In the genomic region with DNA sequence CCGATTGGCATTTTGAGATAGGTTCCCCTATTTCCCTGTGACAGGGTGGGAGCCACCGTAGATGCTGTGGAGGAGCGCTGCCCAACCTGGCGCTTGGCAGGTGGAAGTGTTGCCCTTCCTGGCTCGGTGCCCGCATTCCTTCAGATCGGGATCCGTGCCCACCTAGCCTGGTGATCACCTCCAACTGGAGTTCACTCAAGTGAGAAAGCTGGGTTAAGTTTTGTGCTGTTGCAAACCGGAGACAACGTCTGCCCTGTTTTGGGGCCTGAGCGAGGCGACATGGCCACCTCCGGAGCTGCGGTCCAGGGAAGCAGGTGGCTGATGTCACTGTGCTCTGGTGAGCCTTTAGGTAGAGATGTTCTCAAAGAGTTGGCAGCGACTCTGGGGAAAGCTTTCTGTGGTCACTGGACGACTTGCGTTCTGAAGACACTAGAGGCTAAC, we compare ENCODE assay signal across 8 mouse cellular contexts. TPM values are rescaled to one million over a fixed set of nuclear protein-coding genes. Genes with fewer than 3 reads are reported as not detected.
DNase-seq lines count a peak whose midpoint lies in the region; ATAC-seq and TF ChIP-seq lines count a peak whose summit lies in the region.

No protein-coding gene starts in this region.

- no peaks in the 10 kb centered on the region for H3K9me3 ChIP-seq in embryonic facial prominence, embryonic 13.5 days
- no peaks in the 10 kb centered on the region for H3K9me3 ChIP-seq in hindbrain, postnatal 0 days (ENCODE audit: low read length)
- no peaks in the 10 kb centered on the region for H3K9me3 ChIP-seq in limb, embryonic 12.5 days
- H3K9me3 ChIP-seq in midbrain, postnatal 0 days (ENCODE audit: low read length), result no peaks in the 10 kb centered on the region

- H3K36me3 ChIP-seq in embryonic facial prominence, embryonic 13.5 days, result no peaks in the 10 kb centered on the region
- H3K36me3 ChIP-seq in hindbrain, postnatal 0 days (ENCODE audit: insufficient read depth, low read length), result no peaks in the 10 kb centered on the region
- no peaks in the 10 kb centered on the region for H3K36me3 ChIP-seq in limb, embryonic 12.5 days
- no peaks in the 10 kb centered on the region for H3K36me3 ChIP-seq in midbrain, postnatal 0 days (ENCODE audit: insufficient read depth, low read length)

- WGBS in embryonic facial prominence, embryonic 13.5 days, result 2% methylated on average over 17 of the region's 17 CpGs
- WGBS in hindbrain, postnatal 0 days, result under 1% methylated on average over 17 of the region's 17 CpGs
- 3% methylated on average over 17 of the region's 17 CpGs for WGBS in limb, embryonic 12.5 days
- 3% methylated on average over 17 of the region's 17 CpGs for WGBS in midbrain, postnatal 0 days

- peak overlapping the region; percentile 73 for H3K9ac ChIP-seq in embryonic facial prominence, embryonic 13.5 days
- peak overlapping the region; percentile 60 for H3K9ac ChIP-seq in hindbrain, postnatal 0 days (replicated peaks; ENCODE audit: low read length)
- peak overlapping the region; percentile 62 for H3K9ac ChIP-seq in limb, embryonic 12.5 days (replicated peaks)
- peak overlapping the region; percentile 70 for H3K9ac ChIP-seq in midbrain, postnatal 0 days (replicated peaks; ENCODE audit: low read length, poor library complexity, severe bottlenecking)

- peak; percentile 2 for DNase-seq in adrenal gland, adult 2 months
- DNase-seq in adrenal gland, adult 8-10 months, result no peak
- peak; percentile 12 for DNase-seq in CD4-positive helper T cell, adult 2 months (ENCODE audit: low read depth, low spot score)
- DNase-seq in hindbrain, postnatal 0 days (ENCODE audit: low spot score), result peak; percentile 41
- DNase-seq in midbrain, postnatal 0 days (ENCODE audit: low spot score), result peak; percentile 3
- peak; percentile 55 for DNase-seq in thymus, postnatal 4 days

- peaks cover 13% of the 10 kb centered on the region for H3K4me1 ChIP-seq in embryonic facial prominence, embryonic 13.5 days
- H3K4me1 ChIP-seq in hindbrain, postnatal 0 days (ENCODE audit: insufficient read depth, low read length), result peaks cover 4% of the 10 kb centered on the region; the same call in 1 of the 2 replicates
- peaks cover 6% of the 10 kb centered on the region for H3K4me1 ChIP-seq in limb, embryonic 12.5 days (replicated peaks)
- no peaks in the 10 kb centered on the region for H3K4me1 ChIP-seq in midbrain, postnatal 0 days (ENCODE audit: insufficient read depth, low read length)

- H3K4me2 ChIP-seq in embryonic facial prominence, embryonic 13.5 days, result peak overlapping the region; percentile 95
- peak overlapping the region; percentile 97 for H3K4me2 ChIP-seq in hindbrain, postnatal 0 days (ENCODE audit: low read depth, low read length)
- peak overlapping the region; percentile 91 for H3K4me2 ChIP-seq in limb, embryonic 12.5 days
- peak overlapping the region; percentile 91 for H3K4me2 ChIP-seq in midbrain, postnatal 0 days (ENCODE audit: low read depth, low read length, poor library complexity, severe bottlenecking)

- TF ChIP-seq CTCF in hindbrain, postnatal 0 days (IDR thresholded peaks at IDR 0.05; ENCODE audit: low read depth), result no peak
- TF ChIP-seq CTCF in midbrain, postnatal 0 days (IDR thresholded peaks at IDR 0.05), result no peak

- no peak for ATAC-seq in embryonic facial prominence, embryonic 13.5 days (ENCODE audit: insufficient number of reproducible peaks, insufficient read depth, low FRiP score, low TSS enrichment, low read depth)
- peak; percentile 65 for ATAC-seq in hindbrain, postnatal 0 days
- ATAC-seq in limb, embryonic 12.5 days (ENCODE audit: insufficient number of reproducible peaks, insufficient read depth, low FRiP score, low TSS enrichment, low read depth), result no peak
- 0 out of 2 replicates have a peak, but pooled peaks have one; percentile 39 for ATAC-seq in midbrain, postnatal 0 days (ENCODE audit: low FRiP score)

- peak overlapping the region; percentile 63 for H3K4me3 ChIP-seq in embryonic facial prominence, embryonic 13.5 days
- peak overlapping the region; percentile 64 for H3K4me3 ChIP-seq in hindbrain, postnatal 0 days (ENCODE audit: low read length)
- peak overlapping the region; percentile 63 for H3K4me3 ChIP-seq in limb, embryonic 12.5 days (replicated peaks)
- H3K4me3 ChIP-seq in midbrain, postnatal 0 days (ENCODE audit: low read depth, low read length), result peak overlapping the region; percentile 71

- H3K27ac ChIP-seq in embryonic facial prominence, embryonic 13.5 days, result no peak overlapping the region
- H3K27ac ChIP-seq in hindbrain, postnatal 0 days, result peak overlapping the region; percentile 54
- H3K27ac ChIP-seq in limb, embryonic 12.5 days, result no peak overlapping the region
- H3K27ac ChIP-seq in midbrain, postnatal 0 days (ENCODE audit: low read depth, low read length), result no peak overlapping the region

- H3K27me3 ChIP-seq in embryonic facial prominence, embryonic 13.5 days, result peaks cover 33% of the 10 kb centered on the region
- no peaks in the 10 kb centered on the region for H3K27me3 ChIP-seq in hindbrain, postnatal 0 days (ENCODE audit: insufficient read depth, low read length)
- peaks cover 35% of the 10 kb centered on the region for H3K27me3 ChIP-seq in limb, embryonic 12.5 days
- 0 out of 2 replicates have a peak, but pooled peaks cover 16% of the 10 kb centered on the region for H3K27me3 ChIP-seq in midbrain, postnatal 0 days (ENCODE audit: insufficient read depth, low read length)

RNA-seq across cellular contexts. Expression of gene Slc35f2, which starts 0.8 kb away (rescaled TPM):
- total RNA-seq in adrenal gland, adult 2 months (2021), result 1 to 10 TPM in 1 of 2 experiments, under 1 TPM in 1; 0.61 to 1.3 TPM
- polyA plus RNA-seq in adrenal gland, adult 2 months (2012; rRNA removed), result 0.70 and 0.97 TPM in 2 replicates
- 1 to 10 TPM; 1.2 to 3.3 (median 2.5) TPM for total RNA-seq in adrenal gland, adult 8-10 months (2022)
- polyA plus RNA-seq in embryonic facial prominence, embryonic 13.5 days (2015; fragmentation: Nextera tagmentation; extraction: Ambion mirVana), result 10.5 and 10.9 TPM in 2 replicates
- 12.1 and 18.4 TPM in 2 replicates for total RNA-seq in hindbrain, postnatal 0 days (2014; rRNA removed)
- 20.4 and 20.6 TPM in 2 replicates for polyA plus RNA-seq in hindbrain, postnatal 0 days (2015; fragmentation: Nextera tagmentation; extraction: Ambion mirVana)
- polyA plus RNA-seq in limb, embryonic 12.5 days (2016; fragmentation: Nextera tagmentation; extraction: Ambion mirVana), result 6.5 and 8.2 TPM in 2 replicates
- 14.8 and 15.4 TPM in 2 replicates for total RNA-seq in midbrain, postnatal 0 days (2014; rRNA removed)
- polyA plus RNA-seq in midbrain, postnatal 0 days (2015; fragmentation: Nextera tagmentation; extraction: Ambion mirVana), result 15.3 and 16.5 TPM in 2 replicates

Comparison
In these comparisons a context has a peak if more than half of its experiments do, and no peak if none do; other contexts are left out.
1. ATAC-seq: peak in hindbrain, postnatal 0 days (single experiment) and midbrain, postnatal 0 days (single experiment); none in embryonic facial prominence, embryonic 13.5 days (single experiment) and limb, embryonic 12.5 days (single experiment).
2. Peak in every context shown above with its lines, with median percentiles within 50 percentile points of each other: H3K4me2 ChIP-seq, H3K4me3 ChIP-seq and H3K9ac ChIP-seq.